In genomic region chr4:144916520-144916919, GRCm38 (mm10) we compare ENCODE assay signal across 21 mouse cellular contexts.
"Had no signal": no experiment of that assay in that cellular context is flagged by ENCODE, and none has a peak within 500 bp of the region (broad histone marks: within the 10 kb centered on the region; RNA-seq: fewer than 3 reads in every experiment).

No protein-coding gene starts in this region.

- H3K36me3 ChIP-seq: midbrain, embryonic 10.5 days; midbrain, embryonic 12.5 days; neural tube, embryonic 15.5 days had no signal

- H3K4me3 ChIP-seq: liver, embryonic 15.5 days; lung, embryonic 15.5 days; midbrain, embryonic 10.5 days; midbrain, embryonic 12.5 days; myocyte; neural tube, embryonic 13.5 days; neural tube, embryonic 15.5 days had no signal

- DNase-seq: liver, postnatal 0 days; lung, adult 2 months; lung, postnatal 14 days; lung, postnatal 36 days; midbrain, embryonic 14.5 days; retina, postnatal 1 day; right cerebral cortex, adult 18-20 months; right cerebral cortex, postnatal 25 days; spleen, adult 18-20 months; thymus, adult 18-20 months; thymus, postnatal 25 days; thymus, postnatal 4 days had no signal

- ATAC-seq: liver, postnatal 0 days; lung, postnatal 0 days; midbrain, embryonic 16.5 days had no signal

- H3K4me1 ChIP-seq: lung, embryonic 15.5 days; midbrain, embryonic 10.5 days; midbrain, embryonic 12.5 days; neural tube, embryonic 13.5 days; neural tube, embryonic 15.5 days had no signal

- H3K9me3 ChIP-seq: liver, embryonic 15.5 days; lung, embryonic 15.5 days; midbrain, embryonic 10.5 days; midbrain, embryonic 12.5 days; neural tube, embryonic 13.5 days; neural tube, embryonic 15.5 days had no signal

- H3K27ac ChIP-seq: liver, embryonic 15.5 days; lung, embryonic 15.5 days; midbrain, embryonic 10.5 days; midbrain, embryonic 12.5 days; neural tube, embryonic 13.5 days; neural tube, embryonic 15.5 days had no signal

- H3K9ac ChIP-seq: liver, embryonic 15.5 days; liver, postnatal 0 days; lung, embryonic 15.5 days; midbrain, embryonic 12.5 days; neural tube, embryonic 13.5 days; neural tube, embryonic 15.5 days had no signal
